In genomic region chr5:96739138-96739878, GRCm38 (mm10) we compare ENCODE assay signal across 27 mouse cellular contexts. TPM values are rescaled to one million over a fixed set of nuclear protein-coding genes. Genes with fewer than 3 reads are reported as not detected.
A peak's percentile ranks its signal among the peaks of the same experiment; 100 is the strongest.
DNase-seq lines count a peak whose midpoint lies in the region; ATAC-seq and TF ChIP-seq lines count a peak whose summit lies in the region.
"Had no signal": no experiment of that assay in that cellular context is flagged by ENCODE, and none has a peak within 500 bp of the region (broad histone marks: within the 10 kb centered on the region; RNA-seq: fewer than 3 reads in every experiment).

No protein-coding gene starts in this region.

- no peaks in the 10 kb centered on the region for H3K27me3 ChIP-seq in kidney, adult 2 months (replicated peaks; ENCODE audit: control insufficient read depth, insufficient read depth, low read length)
- H3K27me3 ChIP-seq in intestine, embryonic 16.5 days (replicated peaks; ENCODE audit: control insufficient read depth, insufficient read depth, low read length): no peaks in the 10 kb centered on the region
- no peaks in the 10 kb centered on the region for H3K27me3 ChIP-seq in kidney, embryonic 15.5 days
- H3K27me3 ChIP-seq in small intestine, adult 2 months (ENCODE audit: control insufficient read depth, insufficient read depth, low read length): no peaks in the 10 kb centered on the region
- H3K27me3 ChIP-seq: forebrain, embryonic 13.5 days; neural tube, embryonic 15.5 days had no signal

- WGBS in kidney, adult 2 months: 50% methylated on average over 15 of the region's 15 CpGs
- 56% methylated on average over 15 of the region's 15 CpGs for WGBS in intestine, embryonic 16.5 days
- 81% methylated on average over 15 of the region's 15 CpGs for WGBS in kidney, embryonic 15.5 days
- 34% methylated on average over 15 of the region's 15 CpGs for WGBS in small intestine, adult 2 months

- H3K4me1 ChIP-seq in kidney, adult 2 months (ENCODE audit: control insufficient read depth, insufficient read depth, low read length): peaks cover 6% of the 10 kb centered on the region; the same call in 1 of the 2 replicates
- peaks cover 8% of the 10 kb centered on the region; the same call in 1 of the 2 replicates for H3K4me1 ChIP-seq in intestine, embryonic 16.5 days (ENCODE audit: control insufficient read depth, insufficient read depth, low read length)
- 0 out of 2 replicates have a peak, but pooled peaks cover 4% of the 10 kb centered on the region for H3K4me1 ChIP-seq in kidney, embryonic 15.5 days
- H3K4me1 ChIP-seq in small intestine, adult 2 months (ENCODE audit: control insufficient read depth, insufficient read depth, insufficient read length, low read length): peaks cover 6% of the 10 kb centered on the region; the same call in 1 of the 2 replicates
- H3K4me1 ChIP-seq: embryonic facial prominence, embryonic 10.5 days; forebrain, embryonic 13.5 days; heart, embryonic 10.5 days; midbrain, embryonic 10.5 days; neural tube, embryonic 15.5 days had no signal

- H3K4me2 ChIP-seq in intestine, embryonic 16.5 days (ENCODE audit: low read depth, low read length): peak overlapping the region; percentile 15
- H3K4me2 ChIP-seq in kidney, embryonic 15.5 days: 0 out of 2 replicates have a peak overlapping the region, but pooled peaks have one; percentile 12
- H3K4me2 ChIP-seq: forebrain, embryonic 13.5 days; hindbrain, embryonic 14.5 days; neural tube, embryonic 15.5 days had no signal

- H3K4me3 ChIP-seq in kidney, adult 2 months (ENCODE audit: insufficient read depth, low read depth, low read length): peak overlapping the region; percentile 11
- peak overlapping the region; percentile 24 for H3K4me3 ChIP-seq in intestine, embryonic 16.5 days (ENCODE audit: low read length)
- peak overlapping the region; percentile 5; the same call in 1 of the 2 replicates for H3K4me3 ChIP-seq in kidney, embryonic 15.5 days (replicated peaks)
- peak overlapping the region; percentile 10; the same call in 1 of the 2 replicates for H3K4me3 ChIP-seq in small intestine, adult 2 months (ENCODE audit: low read depth, low read length)
- H3K4me3 ChIP-seq: embryonic facial prominence, embryonic 10.5 days; forebrain, embryonic 13.5 days; gastrocnemius, adult 2 months; heart, embryonic 10.5 days; midbrain, embryonic 10.5 days; myocyte; neural tube, embryonic 15.5 days had no signal

- ATAC-seq in intestine, embryonic 16.5 days: peak; percentile 86
- ATAC-seq in kidney, embryonic 15.5 days (replicated peaks; ENCODE audit: low FRiP score): peak; percentile 83
- ATAC-seq: forebrain, embryonic 13.5 days; inflammation-experienced regulatory T-cells, adult 6 months; midbrain, embryonic 16.5 days had no signal

- no peak overlapping the region for H3K9ac ChIP-seq in intestine, embryonic 16.5 days (ENCODE audit: low read depth, low read length)
- H3K9ac ChIP-seq in kidney, embryonic 15.5 days: no peak overlapping the region
- H3K9ac ChIP-seq: forebrain, embryonic 13.5 days; hindbrain, embryonic 14.5 days; neural tube, embryonic 15.5 days had no signal

- H3K9me3 ChIP-seq in intestine, embryonic 16.5 days (ENCODE audit: control insufficient read depth, low read length): no peaks in the 10 kb centered on the region
- H3K9me3 ChIP-seq in kidney, embryonic 15.5 days (replicated peaks): no peaks in the 10 kb centered on the region
- H3K9me3 ChIP-seq: embryonic facial prominence, embryonic 10.5 days; forebrain, embryonic 13.5 days; heart, embryonic 10.5 days; midbrain, embryonic 10.5 days; neural tube, embryonic 15.5 days had no signal

- no peak for TF ChIP-seq CTCF in kidney, adult 2 months (conservative IDR thresholded peaks at IDR 0.05; ENCODE audit: insufficient read depth, insufficient read length, low read depth, low read length)
- TF ChIP-seq CTCF in small intestine, adult 2 months (IDR thresholded peaks at IDR 0.05; ENCODE audit: extremely low read depth, insufficient read length, insufficient replicate concordance, low read depth, low read length): no peak

- peak overlapping the region; percentile 93 for H3K27ac ChIP-seq in kidney, adult 2 months (ENCODE audit: insufficient read depth, low read depth, low read length)
- peak overlapping the region; percentile 66; the same call in 1 of the 2 replicates for H3K27ac ChIP-seq in intestine, embryonic 16.5 days (ENCODE audit: low read length)
- peak overlapping the region; percentile 78 for H3K27ac ChIP-seq in kidney, embryonic 15.5 days
- no peak overlapping the region for H3K27ac ChIP-seq in small intestine, adult 2 months (ENCODE audit: insufficient read depth, low read depth, low read length)
- H3K27ac ChIP-seq: embryonic facial prominence, embryonic 10.5 days; forebrain, embryonic 13.5 days; gastrocnemius, adult 2 months; heart, embryonic 10.5 days; hindbrain, embryonic 14.5 days; midbrain, embryonic 10.5 days; neural tube, embryonic 15.5 days; stomach, postnatal 0 days had no signal

- TF ChIP-seq POLR2A in kidney, adult 2 months (IDR thresholded peaks at IDR 0.05; ENCODE audit: low read depth, low read length): no peak
- TF ChIP-seq POLR2A in small intestine, adult 2 months (IDR thresholded peaks at IDR 0.05; ENCODE audit: low read depth, low read length): no peak

- H3K36me3 ChIP-seq in kidney, adult 2 months (ENCODE audit: control insufficient read depth, insufficient read depth, low read length): no peaks in the 10 kb centered on the region
- H3K36me3 ChIP-seq in intestine, embryonic 16.5 days (ENCODE audit: control insufficient read depth, insufficient read depth, low read length): peaks cover 5% of the 10 kb centered on the region; the same call in 1 of the 2 replicates
- H3K36me3 ChIP-seq in kidney, embryonic 15.5 days: peaks cover 57% of the 10 kb centered on the region
- H3K36me3 ChIP-seq in small intestine, adult 2 months (ENCODE audit: control insufficient read depth, insufficient read depth, low read length): no peaks in the 10 kb centered on the region
- H3K36me3 ChIP-seq: neural tube, embryonic 15.5 days had no signal

- DNase-seq in kidney, adult 2 months: peak; percentile 82
- no peak for DNase-seq in kidney, postnatal 14 days
- no peak for DNase-seq in heart, adult 8-10 months (ENCODE audit: low spot score)
- no peak for DNase-seq in spleen, postnatal 4 days (ENCODE audit: low spot score in 2 of 2)
- DNase-seq: cerebellum, adult 11 months; cerebellum, adult 9-11 months; gastrocnemius, adult 2 months; heart, postnatal 4 days; layer of hippocampus, postnatal 36 days; lung, adult 18-20 months; lung, postnatal 10 days; right cerebral cortex, adult 18-20 months; right cerebral cortex, postnatal 4 days; thymus, adult 2 months had no signal

RNA-seq across cellular contexts. Expression of gene Anxa3, which starts 53.8 kb away (rescaled TPM):
- polyA plus RNA-seq in kidney, adult 2 months (2012; rRNA removed): 12.1 and 14.5 TPM in 2 replicates
- 45.1 and 48.4 TPM in 2 replicates for polyA plus RNA-seq in intestine, embryonic 16.5 days (2015; fragmentation: Nextera tagmentation; extraction: Ambion mirVana)
- polyA plus RNA-seq in kidney, embryonic 15.5 days (2015; fragmentation: Nextera tagmentation; extraction: Ambion mirVana): 68.1 and 68.2 TPM in 2 replicates
- 1.9 and 6.2 TPM in 2 replicates for polyA plus RNA-seq in small intestine, adult 2 months (2012; rRNA removed)
- total RNA-seq in heart, adult 8-10 months (2022): 10 to 100 TPM; 21.1 to 30.2 (median 26.6) TPM
